Mouse (Mus musculus) c-Kit-positive CD71-negative TER-119-negative erythroid progenitor cells, embryonic 14.5 days (primary cell): Measurements from ENCODE around the gene Taldo1.

Experiments used
- DNase-seq: peaks from one replicate; pipeline ENCODE4 v3.0.0-alpha.2; 2013; ENCODE audit warnings: low read depth

The Taldo1 gene

GRCm38 (mm10) chr7:141423811-141424210 is 31.8 kb downstream of the Taldo1 start:
- DNase-seq: no peak

- no peak for DNase-seq
Observed at GRCm38 (mm10) chr7:141426948-141427730, 35.1 kb downstream of the Taldo1 start.

- no peak for DNase-seq
Observed at GRCm38 (mm10) chr7:141428701-141429100, 36.7 kb downstream of the Taldo1 start.

GRCm38 (mm10) chr7:141429310-141429709 is 37.3 kb downstream of the Taldo1 start, which contains the start of gene Cend1:
Gene Cend1 (minus strand): TSS chr7:141429491.
- no peak for DNase-seq

GRCm38 (mm10) chr7:141429840-141430584 is 38.0 kb downstream of the Taldo1 start:
- DNase-seq: no peak

- no peak for DNase-seq
Observed at GRCm38 (mm10) chr7:141430585-141431240, 38.7 kb downstream of the Taldo1 start.

GRCm38 (mm10) chr7:141431434-141432185 is 39.6 kb downstream of the Taldo1 start:
- no peak for DNase-seq

GRCm38 (mm10) chr7:141432186-141432611 is 40.2 kb downstream of the Taldo1 start:
- no peak for DNase-seq

- no peak for DNase-seq
Observed at GRCm38 (mm10) chr7:141432741-141433516, 40.9 kb downstream of the Taldo1 start.

GRCm38 (mm10) chr7:141433517-141434400 is 41.8 kb downstream of the Taldo1 start:
- no peak for DNase-seq

GRCm38 (mm10) chr7:141434464-141434863 is 42.5 kb downstream of the Taldo1 start:
- no peak for DNase-seq

- peak; percentile 56 for DNase-seq
Observed at GRCm38 (mm10) chr7:141435129-141435855, 43.3 kb downstream of the Taldo1 start.

- DNase-seq: no peak
Observed at GRCm38 (mm10) chr7:141435856-141436522, 44.0 kb downstream of the Taldo1 start.

GRCm38 (mm10) chr7:141436523-141436892 is 44.5 kb downstream of the Taldo1 start:
- DNase-seq: no peak

- no peak for DNase-seq
Observed at GRCm38 (mm10) chr7:141437178-141438120, 45.5 kb downstream of the Taldo1 start, which contains the start of gene Slc25a22. Gene Slc25a22 (minus strand): TSS chr7:141437892.

- no peak for DNase-seq
Observed at GRCm38 (mm10) chr7:141438201-141438968, 46.4 kb downstream of the Taldo1 start.

- DNase-seq: no peak
Observed at GRCm38 (mm10) chr7:141439140-141439679, 47.2 kb downstream of the Taldo1 start.
